Mouse (Mus musculus): ENCODE measurements around the gene Mfsd4a.

The Mfsd4a gene

GRCm38 (mm10) chr1:132065475-132066172, 2.2 kb downstream of the Mfsd4a start:
- DNase-seq (ENCODE audit: low spot score), result no peak

- no peak for DNase-seq (ENCODE audit: low spot score)
Observed at GRCm38 (mm10) chr1:132065001-132065400, 2.9 kb downstream of the Mfsd4a start.

- no peak for DNase-seq (ENCODE audit: low spot score)
Observed at GRCm38 (mm10) chr1:132063096-132063495, 4.8 kb downstream of the Mfsd4a start.

- no peak for DNase-seq (ENCODE audit: low spot score)
Observed at GRCm38 (mm10) chr1:132061750-132062541, 5.9 kb downstream of the Mfsd4a start.

GRCm38 (mm10) chr1:132060036-132060769, 7.7 kb downstream of the Mfsd4a start:
- DNase-seq (ENCODE audit: low spot score), result no peak

- no peak for DNase-seq (ENCODE audit: low spot score)
Observed at GRCm38 (mm10) chr1:132058558-132058957, 9.3 kb downstream of the Mfsd4a start.

GRCm38 (mm10) chr1:132055054-132055664, 12.7 kb downstream of the Mfsd4a start:
- DNase-seq (ENCODE audit: low spot score), result no peak

GRCm38 (mm10) chr1:132054387-132054786, 13.5 kb downstream of the Mfsd4a start:
- no peak for DNase-seq (ENCODE audit: low spot score)

GRCm38 (mm10) chr1:132051746-132052145, 16.1 kb downstream of the Mfsd4a start:
- DNase-seq (ENCODE audit: low spot score), result no peak

- DNase-seq (ENCODE audit: low spot score), result peak; percentile 66
Observed at GRCm38 (mm10) chr1:132046143-132046735, 21.6 kb downstream of the Mfsd4a start.

GRCm38 (mm10) chr1:132043759-132044158, 24.1 kb downstream of the Mfsd4a start:
- DNase-seq (ENCODE audit: low spot score), result no peak

GRCm38 (mm10) chr1:132040201-132040621, 27.7 kb downstream of the Mfsd4a start:
- DNase-seq (ENCODE audit: low spot score), result no peak

GRCm38 (mm10) chr1:132038753-132039152, 29.1 kb downstream of the Mfsd4a start:
- no peak for DNase-seq (ENCODE audit: low spot score)

- no peak for DNase-seq (ENCODE audit: low spot score)
Observed at GRCm38 (mm10) chr1:132037746-132038145, 30.1 kb downstream of the Mfsd4a start.

- DNase-seq (ENCODE audit: low spot score), result no peak
Observed at GRCm38 (mm10) chr1:132032172-132032571, 35.7 kb downstream of the Mfsd4a start.

GRCm38 (mm10) chr1:132030574-132030973, 37.3 kb downstream of the Mfsd4a start:
- DNase-seq (ENCODE audit: low spot score), result no peak

GRCm38 (mm10) chr1:132028413-132028812, 39.4 kb downstream of the Mfsd4a start:
- no peak for DNase-seq (ENCODE audit: low spot score)

GRCm38 (mm10) chr1:132027978-132028377, 39.9 kb downstream of the Mfsd4a start:
- no peak for DNase-seq (ENCODE audit: low spot score)

GRCm38 (mm10) chr1:132026925-132027646, 40.8 kb downstream of the Mfsd4a start:
- no peak for DNase-seq (ENCODE audit: low spot score)

- DNase-seq (ENCODE audit: low spot score), result no peak
Observed at GRCm38 (mm10) chr1:132022107-132022506, 45.8 kb downstream of the Mfsd4a start.

GRCm38 (mm10) chr1:132019876-132020275, 48.0 kb downstream of the Mfsd4a start:
- no peak for DNase-seq (ENCODE audit: low spot score)

Measured in ovary, postnatal 36 days (tissue).